21 mouse cellular contexts compared by ENCODE assay signal in the genomic region with DNA sequence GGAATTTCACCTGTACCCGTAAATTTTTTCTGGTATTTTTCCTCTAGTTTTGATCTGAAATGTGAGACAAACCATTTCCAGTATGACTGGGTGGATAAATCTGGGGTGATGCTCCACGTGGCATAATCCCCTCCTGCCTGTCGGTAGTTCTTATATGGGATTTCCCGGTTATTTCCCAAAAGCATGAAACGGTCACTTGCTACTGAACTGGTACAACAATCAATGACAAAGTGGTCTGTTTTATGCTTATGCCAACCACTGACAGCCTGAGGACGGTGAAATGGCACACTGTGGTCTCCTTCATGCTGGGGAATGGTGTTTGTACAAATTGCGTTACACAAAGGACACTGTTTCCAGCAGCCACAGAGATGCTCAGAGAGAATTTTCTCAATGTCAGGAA. TPM values are rescaled to one million over a fixed set of nuclear protein-coding genes. Genes with fewer than 3 reads are reported as not detected.
DNase-seq lines count a peak whose midpoint lies in the region; ATAC-seq lines count a peak whose summit lies in the region.
"Had no signal": no experiment of that assay in that cellular context is flagged by ENCODE, and none has a peak within 500 bp of the region (broad histone marks: within the 10 kb centered on the region; RNA-seq: fewer than 3 reads in every experiment).

No protein-coding gene starts in this region.

- H3K9me3 ChIP-seq in midbrain, embryonic 11.5 days (ENCODE audit: control insufficient read depth, low read length) = no peaks in the 10 kb centered on the region
- no peaks in the 10 kb centered on the region for H3K9me3 ChIP-seq in midbrain, embryonic 13.5 days
- H3K9me3 ChIP-seq: G1E had no signal

- intact Hi-C loops in heart, postnatal 10 days (cut with DNase I) = no loop called here

- no peaks in the 10 kb centered on the region for H3K4me1 ChIP-seq in midbrain, embryonic 11.5 days (ENCODE audit: control insufficient read depth, insufficient read depth, low read length)
- no peaks in the 10 kb centered on the region for H3K4me1 ChIP-seq in midbrain, embryonic 13.5 days (replicated peaks)

- no peaks in the 10 kb centered on the region for H3K27me3 ChIP-seq in midbrain, embryonic 11.5 days (ENCODE audit: control insufficient read depth, insufficient read depth, low read length)
- no peaks in the 10 kb centered on the region for H3K27me3 ChIP-seq in midbrain, embryonic 13.5 days
- H3K27me3 ChIP-seq: CH12.LX had no signal

- no peak for ATAC-seq in midbrain, embryonic 11.5 days (ENCODE audit: low FRiP score)
- no peak for ATAC-seq in midbrain, embryonic 13.5 days
- ATAC-seq: activated CD4-positive, CD25-positive, alpha-beta regulatory T cell, adult 4 months; CD4-positive, CD25-positive, alpha-beta regulatory T cell, adult 4 months; Patski had no signal

- no peaks in the 10 kb centered on the region for H3K36me3 ChIP-seq in midbrain, embryonic 11.5 days (ENCODE audit: control insufficient read depth, insufficient read depth, low read length)
- no peaks in the 10 kb centered on the region for H3K36me3 ChIP-seq in midbrain, embryonic 13.5 days
- H3K36me3 ChIP-seq: G1E had no signal

- 83% methylated on average over 7 of the region's 7 CpGs for WGBS in midbrain, embryonic 11.5 days
- 82% methylated on average over 7 of the region's 7 CpGs for WGBS in midbrain, embryonic 13.5 days

- H3K4me3 ChIP-seq in midbrain, embryonic 11.5 days (ENCODE audit: low read depth, low read length) = no peak overlapping the region
- H3K4me3 ChIP-seq in midbrain, embryonic 13.5 days (replicated peaks) = no peak overlapping the region

- H3K4me2 ChIP-seq in midbrain, embryonic 11.5 days = no peak overlapping the region
- no peak overlapping the region for H3K4me2 ChIP-seq in midbrain, embryonic 13.5 days (replicated peaks)

- H3K9ac ChIP-seq in midbrain, embryonic 11.5 days (ENCODE audit: low read length) = no peak overlapping the region
- H3K9ac ChIP-seq in midbrain, embryonic 13.5 days (replicated peaks) = no peak overlapping the region

- peak; percentile 82 for DNase-seq in heart, adult 11 months
- DNase-seq in heart, postnatal 10 days = no peak
- peak; percentile 51 for DNase-seq in midbrain, embryonic 11.5 days (ENCODE audit: low spot score, missing footprints)
- peak; percentile 0 for DNase-seq in testis, postnatal 14 days (ENCODE audit: low spot score)
- DNase-seq in testis, postnatal 10 days (ENCODE audit: low spot score) = no peak
- DNase-seq: adrenal gland, adult 2 months; adrenal gland, adult 8-10 months; adrenal gland, postnatal 10 days; adrenal gland, postnatal 14 days; adrenal gland, postnatal 25 days; adrenal gland, postnatal 36 days; B cell, adult 2 months; cerebellum, adult 11 months; cerebellum, adult 11-12 months; cerebellum, adult 18-20 months had no signal

- H3K27ac ChIP-seq in midbrain, embryonic 11.5 days (ENCODE audit: low read depth, low read length) = no peak overlapping the region
- H3K27ac ChIP-seq in midbrain, embryonic 13.5 days = no peak overlapping the region

RNA-seq across cellular contexts. Expression of a gene that starts 13.4 kb away (rescaled TPM):
- total RNA-seq in heart, postnatal 10 days (2021) = 100 to 1,000 TPM in 1 of 2 experiments, 10 to 100 TPM in 1; 100.0 to 110 TPM
- polyA plus RNA-seq in midbrain, embryonic 11.5 days (2014; fragmentation: Nextera tagmentation; extraction: Ambion mirVana) = 245 and 258 TPM in 2 replicates
- polyA plus RNA-seq in midbrain, embryonic 13.5 days (2015; fragmentation: Nextera tagmentation; extraction: Ambion mirVana) = 201 and 217 TPM in 2 replicates

RNA-seq across cellular contexts. Expression of a gene that starts 36.8 kb away (rescaled TPM):
- 10 to 100 TPM; 30.6 to 34.2 TPM for total RNA-seq in heart, postnatal 10 days (2021)
- polyA plus RNA-seq in midbrain, embryonic 11.5 days (2014; fragmentation: Nextera tagmentation; extraction: Ambion mirVana) = 10.7 and 12.7 TPM in 2 replicates
- 16.8 and 20.5 TPM in 2 replicates for polyA plus RNA-seq in midbrain, embryonic 13.5 days (2015; fragmentation: Nextera tagmentation; extraction: Ambion mirVana)
- polyA plus RNA-seq: activated CD4-positive, CD25-positive, alpha-beta regulatory T cell, adult 4 months; CD4-positive, CD25-positive, alpha-beta regulatory T cell, adult 4 months; G1E; Patski had no signal

Comparison
In these comparisons a context has a peak if more than half of its experiments do, and no peak if none do; other contexts are left out.
1. DNase-seq: peak in heart, adult 11 months (single experiment), midbrain, embryonic 11.5 days (single experiment) and testis, postnatal 14 days (single experiment); none in heart, postnatal 10 days (0 of 2) and testis, postnatal 10 days (single experiment).